Mouse (Mus musculus) urinary bladder, adult 2 months (tissue): ENCODE data around the gene Gm14296. TPM values are rescaled to one million over a fixed set of nuclear protein-coding genes. Genes with fewer than 3 reads are reported as not detected.
"Not testable (repeated sequence)": the region's sequence is repeated elsewhere in the genome, so short reads cannot be mapped to it uniquely, and the experiment has no call there.

Source experiments
- DNase-seq: peaks from one replicate; pipeline ENCODE4 v3.0.0; 2022; ENCODE audit warnings: low spot score
- polyA plus RNA-seq: library from polyadenylated mRNA; depleted of rRNA; stranded (reverse); fragments of >200 nt; gene quantifications from 2 replicates; pipeline ENCODE4 v1.2.3, GENCODE M21; 2012; rRNA removed

The Gm14296 gene
- 7.9 and 10.5 TPM in 2 replicates for polyA plus RNA-seq

DNA sequence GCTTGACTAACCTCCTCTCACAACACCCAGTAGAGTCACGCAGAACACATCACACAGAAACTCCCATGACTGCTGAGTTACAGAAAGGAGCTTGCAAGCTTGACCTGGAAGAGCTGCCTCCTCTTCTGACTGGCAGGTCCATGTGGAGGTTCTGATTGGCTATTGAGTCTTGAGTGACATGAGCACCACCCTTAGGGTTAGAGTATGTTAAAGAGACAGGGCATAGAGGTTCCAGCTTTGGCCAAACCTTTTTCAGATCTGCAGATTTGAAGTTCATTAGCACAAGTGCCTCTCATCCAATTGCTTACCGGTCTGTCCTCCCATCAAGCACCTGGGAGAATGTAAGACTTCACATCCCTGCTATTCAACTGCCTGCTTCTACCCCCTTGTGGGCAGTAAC, at the start of gene Gm14296:
Gene Gm14296, minus strand, starts transcription at position 101 of the 400 bp plus-strand sequence.
- DNase-seq: not testable (repeated sequence)

DNA sequence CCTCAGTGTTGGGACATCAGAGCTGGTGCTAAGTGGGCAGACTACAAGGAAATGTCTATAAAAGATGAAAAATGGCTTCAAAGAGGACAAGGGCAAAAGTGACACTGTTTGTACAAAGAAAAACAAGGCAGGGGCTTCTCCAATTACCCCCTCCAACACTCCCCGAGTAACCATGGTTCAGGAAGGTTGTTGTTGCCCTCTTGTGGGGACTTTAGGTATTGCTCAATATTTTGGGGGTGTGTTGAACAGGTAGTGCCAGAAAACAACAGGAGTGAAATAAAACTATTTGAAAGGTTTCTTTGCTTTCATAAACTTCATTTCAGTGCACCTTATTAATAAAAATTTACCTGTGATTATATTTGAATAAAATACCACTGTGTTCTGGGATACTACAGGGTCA, 22.1 kb downstream of the Gm14296 start:
- DNase-seq: not testable (repeated sequence)

Other genes with a start within 250 kb of the Gm14296 start
- 22.7 and 28.7 TPM in 2 replicates for gene Gm14305, start 219.5 kb downstream of the Gm14296 start, polyA plus RNA-seq
- gene Gm14295, start 129.2 kb downstream of the Gm14296 start, polyA plus RNA-seq: 13.2 and 17.8 TPM in 2 replicates
- not detected in 2 replicates for gene Gm14408, start 96.7 kb downstream of the Gm14296 start, polyA plus RNA-seq
- 6.5 and 13.8 TPM in 2 replicates for gene Gm14419, start 73.1 kb upstream of the Gm14296 start, polyA plus RNA-seq
- 0.17 TPM in 1 of 2 replicates, not detected in the other for gene Gm14401, start 146.5 kb upstream of the Gm14296 start, polyA plus RNA-seq